In the genomic region with DNA sequence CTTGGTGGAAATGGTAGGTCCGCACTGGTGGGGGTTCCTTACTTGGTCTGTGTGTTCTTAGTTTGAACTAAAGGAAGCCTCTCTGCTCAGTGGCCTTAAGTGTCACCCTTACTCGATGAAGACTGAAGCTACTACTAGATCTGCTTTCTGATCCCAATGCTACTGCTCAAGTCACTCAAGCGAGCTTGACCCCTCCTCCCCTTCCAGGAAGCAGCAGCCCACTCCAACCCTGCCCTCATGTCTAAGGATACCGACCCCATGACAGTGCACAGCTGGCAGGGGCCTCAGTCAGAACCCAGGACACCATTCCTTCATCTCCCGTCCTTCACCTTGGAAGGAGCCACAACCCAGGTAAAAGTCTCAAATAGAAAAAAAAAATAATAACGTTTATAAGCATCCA, we compare ENCODE assay signal across 8 mouse cellular contexts. TPM values are rescaled to one million over a fixed set of nuclear protein-coding genes. Genes with fewer than 3 reads are reported as not detected.
DNase-seq lines count a peak whose midpoint lies in the region; ATAC-seq and TF ChIP-seq lines count a peak whose summit lies in the region.

Gene Cep170b (plus strand): TSS at position 240 of the 400 bp plus-strand sequence.

- H3K9ac ChIP-seq in forebrain, postnatal 0 days = peak within 1 kb of the TSS; percentile 90
- peak within 1 kb of the TSS; percentile 86 for H3K9ac ChIP-seq in kidney, embryonic 16.5 days (replicated peaks; ENCODE audit: low read length)

- 76% methylated on average over 6 of the region's 6 CpGs for WGBS in forebrain, postnatal 0 days
- 45% methylated on average over 6 of the region's 6 CpGs for WGBS in kidney, embryonic 16.5 days
- 68% methylated on average over 6 of the region's 6 CpGs for WGBS in midbrain, embryonic 10.5 days

- DNase-seq in cerebellum, adult 9-11 months = peak; percentile 41
- DNase-seq in cerebellum, postnatal 25 days = no peak
- DNase-seq in forebrain, postnatal 0 days = no peak
- no peak for DNase-seq in midbrain, embryonic 10.5 days (ENCODE audit: low spot score)
- DNase-seq in retina, postnatal 1 day = no peak
- DNase-seq in embryo, embryonic 10.5 days (ENCODE audit: low spot score) = no peak

- H3K27me3 ChIP-seq in E14TG2a.4 (ENCODE audit: insufficient read depth, low read length) = peaks cover 22% of the 10 kb centered on the region
- H3K27me3 ChIP-seq in forebrain, postnatal 0 days (ENCODE audit: insufficient read depth, low read length) = no peaks in the 10 kb centered on the region
- no peaks in the 10 kb centered on the region for H3K27me3 ChIP-seq in kidney, embryonic 16.5 days (ENCODE audit: insufficient read depth, low read length)
- peaks cover 54% of the 10 kb centered on the region for H3K27me3 ChIP-seq in midbrain, embryonic 10.5 days (ENCODE audit: low read depth, poor library complexity, severe bottlenecking)

- no peak for ATAC-seq in forebrain, postnatal 0 days
- no peak for ATAC-seq in kidney, embryonic 16.5 days (ENCODE audit: low FRiP score, low TSS enrichment)

- no peaks in the 10 kb centered on the region for H3K9me3 ChIP-seq in E14TG2a.4 (ENCODE audit: low read length)
- H3K9me3 ChIP-seq in forebrain, postnatal 0 days (ENCODE audit: low read length) = no peaks in the 10 kb centered on the region
- no peaks in the 10 kb centered on the region for H3K9me3 ChIP-seq in kidney, embryonic 16.5 days (ENCODE audit: low read length)
- no peaks in the 10 kb centered on the region for H3K9me3 ChIP-seq in midbrain, embryonic 10.5 days (replicated peaks)

- peaks cover 8% of the 10 kb centered on the region for H3K36me3 ChIP-seq in E14TG2a.4 (ENCODE audit: insufficient read depth, low read length)
- H3K36me3 ChIP-seq in forebrain, postnatal 0 days (ENCODE audit: insufficient read depth) = 0 out of 2 replicates have a peak, but pooled peaks cover 6% of the 10 kb centered on the region
- no peaks in the 10 kb centered on the region for H3K36me3 ChIP-seq in kidney, embryonic 16.5 days (ENCODE audit: insufficient read depth, low read length)
- no peaks in the 10 kb centered on the region for H3K36me3 ChIP-seq in midbrain, embryonic 10.5 days

- TF ChIP-seq CTCF in E14TG2a.4 (conservative IDR thresholded peaks at IDR 0.05; ENCODE audit: low read length) = no peak
- TF ChIP-seq CTCF in forebrain, postnatal 0 days (IDR thresholded peaks at IDR 0.05; ENCODE audit: low read depth) = no peak

- H3K27ac ChIP-seq in forebrain, postnatal 0 days (ENCODE audit: low read depth, low read length) = peak within 1 kb of the TSS; percentile 36; the same call in 1 of the 2 replicates
- H3K27ac ChIP-seq in kidney, embryonic 16.5 days (ENCODE audit: low read length) = peak within 1 kb of the TSS; percentile 95
- no peak within 1 kb of the TSS for H3K27ac ChIP-seq in midbrain, embryonic 10.5 days (replicated peaks)

- H3K4me1 ChIP-seq in E14TG2a.4 (replicated peaks; ENCODE audit: low read depth, low read length) = peaks cover 65% of the 10 kb centered on the region
- H3K4me1 ChIP-seq in forebrain, postnatal 0 days (ENCODE audit: insufficient read depth) = peaks cover 11% of the 10 kb centered on the region
- H3K4me1 ChIP-seq in kidney, embryonic 16.5 days (ENCODE audit: insufficient read depth, low read length) = peaks cover 34% of the 10 kb centered on the region
- peaks cover 22% of the 10 kb centered on the region for H3K4me1 ChIP-seq in midbrain, embryonic 10.5 days

- peak within 1 kb of the TSS; percentile 93 for H3K4me2 ChIP-seq in forebrain, postnatal 0 days (ENCODE audit: low read depth)
- H3K4me2 ChIP-seq in kidney, embryonic 16.5 days (replicated peaks; ENCODE audit: low read depth, low read length) = peak within 1 kb of the TSS; percentile 87

- peak within 1 kb of the TSS; percentile 93 for H3K4me3 ChIP-seq in E14TG2a.4 (replicated peaks; ENCODE audit: low read length)
- H3K4me3 ChIP-seq in forebrain, postnatal 0 days (ENCODE audit: low read depth, low read length) = peak within 1 kb of the TSS; percentile 84
- H3K4me3 ChIP-seq in kidney, embryonic 16.5 days (ENCODE audit: low read length) = peak within 1 kb of the TSS; percentile 79
- H3K4me3 ChIP-seq in midbrain, embryonic 10.5 days = peak within 1 kb of the TSS; percentile 86

RNA-seq across cellular contexts. Expression of gene Cep170b, which starts in this region (rescaled TPM):
- 67.0 and 86.7 TPM in 2 replicates for total RNA-seq in forebrain, postnatal 0 days (2014; rRNA removed)
- 22.4 and 31.6 TPM in 2 replicates for polyA plus RNA-seq in forebrain, postnatal 0 days (2015; fragmentation: Nextera tagmentation; extraction: Ambion mirVana)
- 15.7 and 17.5 TPM in 2 replicates for polyA plus RNA-seq in kidney, embryonic 16.5 days (2015; fragmentation: Nextera tagmentation; extraction: Ambion mirVana)
- 3.3 and 4.3 TPM in 2 replicates for polyA plus RNA-seq in midbrain, embryonic 10.5 days (2016; fragmentation: Nextera tagmentation; extraction: Ambion mirVana)
